7 mouse cellular contexts compared by ENCODE assay signal in genomic region chr10:82082728-82083621, GRCm38 (mm10). TPM values are rescaled to one million over a fixed set of nuclear protein-coding genes. Genes with fewer than 3 reads are reported as not detected.
DNase-seq lines count a peak whose midpoint lies in the region; ATAC-seq and TF ChIP-seq lines count a peak whose summit lies in the region.
"Not testable (repeated sequence)": the region's sequence is repeated elsewhere in the genome, so short reads cannot be mapped to it uniquely, and the experiment has no call there.

TSS of gene BC024063 (plus strand) at chr10:82083353.

- not testable (repeated sequence) for H3K27me3 ChIP-seq in embryonic facial prominence, embryonic 11.5 days (ENCODE audit: control insufficient read depth, insufficient read depth, low read length); midbrain, embryonic 11.5 days (ENCODE audit: control insufficient read depth, insufficient read depth, low read length); small intestine, adult 2 months (ENCODE audit: control insufficient read depth, insufficient read depth, low read length)

- ATAC-seq in embryonic facial prominence, embryonic 11.5 days (replicated peaks; ENCODE audit: insufficient number of reproducible peaks, low FRiP score, low TSS enrichment, low read depth) = peak; percentile 98
- peak; percentile 98 for ATAC-seq in midbrain, embryonic 11.5 days (ENCODE audit: low FRiP score)

- H3K4me3 ChIP-seq in embryonic facial prominence, embryonic 11.5 days (ENCODE audit: low read depth, low read length) = peak within 1 kb of the TSS; percentile 40
- H3K4me3 ChIP-seq in midbrain, embryonic 11.5 days (ENCODE audit: low read depth, low read length) = peak within 1 kb of the TSS; percentile 41
- peak within 1 kb of the TSS; percentile 84 for H3K4me3 ChIP-seq in small intestine, adult 2 months (ENCODE audit: low read depth, low read length)

- not testable (repeated sequence) for H3K36me3 ChIP-seq in embryonic facial prominence, embryonic 11.5 days (replicated peaks; ENCODE audit: control insufficient read depth, insufficient read depth, low read depth, low read length); midbrain, embryonic 11.5 days (ENCODE audit: control insufficient read depth, insufficient read depth, low read length); small intestine, adult 2 months (ENCODE audit: control insufficient read depth, insufficient read depth, low read length)

- not testable (repeated sequence) for H3K4me1 ChIP-seq in embryonic facial prominence, embryonic 11.5 days (ENCODE audit: control insufficient read depth, insufficient read depth, low read length); midbrain, embryonic 11.5 days (ENCODE audit: control insufficient read depth, insufficient read depth, low read length); small intestine, adult 2 months (ENCODE audit: control insufficient read depth, insufficient read depth, insufficient read length, low read length)

- H3K9ac ChIP-seq in embryonic facial prominence, embryonic 11.5 days (replicated peaks; ENCODE audit: low read length) = peak within 1 kb of the TSS; percentile 65
- H3K9ac ChIP-seq in midbrain, embryonic 11.5 days (ENCODE audit: low read length) = peak within 1 kb of the TSS; percentile 54

- intact Hi-C loops in left cerebral cortex, postnatal 4 days (cut with DNase I) = not testable (repeated sequence)

- H3K4me2 ChIP-seq in embryonic facial prominence, embryonic 11.5 days (ENCODE audit: low read depth, low read length) = peak within 1 kb of the TSS; percentile 13
- H3K4me2 ChIP-seq in midbrain, embryonic 11.5 days = peak within 1 kb of the TSS; percentile 27

- H3K27ac ChIP-seq in embryonic facial prominence, embryonic 11.5 days (replicated peaks; ENCODE audit: low read depth, low read length) = 0 out of 2 replicates have a peak within 1 kb of the TSS, but pooled peaks have one; percentile 35
- H3K27ac ChIP-seq in midbrain, embryonic 11.5 days (ENCODE audit: low read depth, low read length) = peak within 1 kb of the TSS; percentile 44; the same call in 1 of the 2 replicates
- H3K27ac ChIP-seq in small intestine, adult 2 months (ENCODE audit: insufficient read depth, low read depth, low read length) = peak within 1 kb of the TSS; percentile 68; the same call in 1 of the 2 replicates

- WGBS in embryonic facial prominence, embryonic 11.5 days = 19% methylated on average over 42 of the region's 42 CpGs
- WGBS in midbrain, embryonic 11.5 days = 21% methylated on average over 42 of the region's 42 CpGs
- WGBS in small intestine, adult 2 months = 17% methylated on average over 42 of the region's 42 CpGs

- not testable (repeated sequence) for TF ChIP-seq POLR2A in small intestine, adult 2 months (IDR thresholded peaks at IDR 0.05; ENCODE audit: low read depth, low read length)

- DNase-seq in adrenal gland, postnatal 10 days = peak; percentile 66
- DNase-seq in embryonic facial prominence, embryonic 11.5 days (ENCODE audit: low spot score) = peak; percentile 84
- DNase-seq in heart, adult 11 months = peak; percentile 98
- peak; percentile 61 for DNase-seq in kidney, adult 11 months
- DNase-seq in left cerebral cortex, postnatal 4 days = peak; percentile 68
- peak; percentile 96 for DNase-seq in midbrain, embryonic 11.5 days (ENCODE audit: low spot score, missing footprints)

- TF ChIP-seq CTCF in small intestine, adult 2 months (IDR thresholded peaks at IDR 0.05; ENCODE audit: extremely low read depth, insufficient read length, insufficient replicate concordance, low read depth, low read length) = not testable (repeated sequence)

- H3K9me3 ChIP-seq in embryonic facial prominence, embryonic 11.5 days (replicated peaks; ENCODE audit: control insufficient read depth, low read length); midbrain, embryonic 11.5 days (ENCODE audit: control insufficient read depth, low read length): not testable (repeated sequence)

RNA-seq across cellular contexts. Expression of gene BC024063, which starts in this region (rescaled TPM):
- 1 to 10 TPM; 2.9 to 4.4 TPM for total RNA-seq in adrenal gland, postnatal 10 days (2021)
- polyA plus RNA-seq in embryonic facial prominence, embryonic 11.5 days (2014; fragmentation: Nextera tagmentation; extraction: Ambion mirVana) = 8.1 and 8.4 TPM in 2 replicates
- 1 to 10 TPM; 8.3 to 8.7 TPM for total RNA-seq in left cerebral cortex, postnatal 4 days (2021)
- polyA plus RNA-seq in midbrain, embryonic 11.5 days (2014; fragmentation: Nextera tagmentation; extraction: Ambion mirVana) = 7.1 and 7.4 TPM in 2 replicates
- polyA plus RNA-seq in small intestine, adult 2 months (2012; rRNA removed) = not detected in 2 replicates

Comparison
In these comparisons a context has a peak if more than half of its experiments do, and no peak if none do; other contexts are left out.
1. Peak in every context shown above with its lines: DNase-seq, ATAC-seq, H3K4me3 ChIP-seq and H3K27ac ChIP-seq.